Mouse (Mus musculus) kidney, postnatal 0 days (tissue): ENCODE results near the gene C1s2. TPM values are rescaled to one million over a fixed set of nuclear protein-coding genes. Genes with fewer than 3 reads are reported as not detected.
"Not testable (repeated sequence)": the region's sequence is repeated elsewhere in the genome, so short reads cannot be mapped to it uniquely, and the experiment has no call there.

ENCODE experiments used
- ATAC-seq: fragments of 200-750 bp; cut with Nextera tagmentation; replicated peaks from 2 replicates; pipeline ENCODE4 v1.8.0; 2017; ENCODE audit warnings: low read depth, moderate number of reproducible peaks, moderate TSS enrichment, moderate library complexity; ENCODE audit not compliant: low FRiP score
- DNase-seq: peaks from one replicate; pipeline ENCODE4 v3.0.0-alpha.2; 2016; ENCODE audit warnings: low spot score
- H3K27ac ChIP-seq: fragments of 300-500 bp; sonication (generic); 2 replicates; pipeline ENCODE4 v1.5.1; 2014; ENCODE audit warnings: mild to moderate bottlenecking
- H3K27me3 ChIP-seq: fragments of 300-500 bp; sonication (generic); 2 replicates; pipeline ENCODE4 v1.6.1; 2014; ENCODE audit warnings: low read length, mixed read lengths; ENCODE audit not compliant: insufficient read depth
- H3K36me3 ChIP-seq: fragments of 300-500 bp; sonication (generic); 2 replicates; pipeline ENCODE4 v1.6.1; 2014; ENCODE audit warnings: low read length, mixed read lengths; ENCODE audit not compliant: insufficient read depth
- H3K4me1 ChIP-seq: fragments of 300-500 bp; sonication (generic); replicated peaks from 2 replicates; pipeline ENCODE4 v1.6.1; 2014; ENCODE audit warnings: antibody characterized with exemption, low read length, mixed read lengths; ENCODE audit not compliant: insufficient read depth
- H3K4me2 ChIP-seq: fragments of 300-500 bp; sonication (generic); 2 replicates; pipeline ENCODE4 v1.6.1; 2014; ENCODE audit warnings: mild to moderate bottlenecking, low read length, moderate library complexity, mixed read lengths
- H3K4me3 ChIP-seq: fragments of 300-500 bp; sonication (generic); replicated peaks from 2 replicates; pipeline ENCODE4 v1.5.1; 2014; ENCODE audit warnings: low read depth, low read length
- H3K9ac ChIP-seq: fragments of 300-500 bp; sonication (generic); 2 replicates; pipeline ENCODE4 v1.6.1; 2014; ENCODE audit warnings: low read depth, low read length
- H3K9me3 ChIP-seq: fragments of 300-500 bp; sonication (generic); replicated peaks from 2 replicates; pipeline ENCODE4 v1.6.1; 2016; ENCODE audit warnings: low read length, inconsistent platforms, mixed read lengths
- CTCF ChIP-seq: IDR thresholded peaks from 2 replicates; pipeline ENCODE4 v1.5.1; 2016; ENCODE audit warnings: antibody characterized with exemption, low read depth, mild to moderate bottlenecking, moderate library complexity
- WGBS: fragments of 180-500 bp; shearing (Covaris S2); extraction: QIAGEN DNeasy Blood & Tissue Kit; methylation state at CpG from one replicate; pipeline ENCODE4 v1.1.7; 2014; 5-methylcytosine and 5-hydroxymethylcytosine counted together
- polyA plus RNA-seq: library from polyadenylated mRNA; unstranded; fragments of >200 nt; fragmentation: Nextera tagmentation; extraction: Ambion mirVana; gene quantifications from 2 replicates; pipeline ENCODE4 v1.2.1, GENCODE M21; 2015

The C1s2 gene
- polyA plus RNA-seq, 1 experiment from 2014 or later: 0.51 TPM

DNA sequence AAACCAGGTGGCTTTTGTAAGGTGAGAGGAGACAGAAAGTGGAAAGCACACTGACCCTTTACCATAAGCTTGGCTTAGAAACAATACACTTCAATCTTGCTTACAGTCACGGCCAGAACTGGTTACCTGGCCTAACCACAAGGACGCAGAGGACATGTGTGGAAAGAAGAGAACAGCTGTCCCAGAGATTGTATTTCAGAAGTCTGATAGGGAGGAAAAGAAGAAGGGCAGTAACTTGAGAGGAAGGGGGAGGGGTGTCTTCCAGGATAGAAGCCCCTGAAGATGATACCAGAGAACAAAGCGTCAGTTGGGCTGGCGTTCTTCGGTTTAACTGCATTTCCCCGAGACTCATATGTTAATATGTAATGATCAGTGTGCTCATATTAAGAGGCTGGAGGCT is 20.0 kb upstream of the C1s2 start:
- no peak overlapping the region for H3K4me2 ChIP-seq
- H3K9me3 ChIP-seq: no peaks in the 10 kb centered on the region
- H3K9ac ChIP-seq: no peak overlapping the region
- no peak for TF ChIP-seq CTCF
- DNase-seq: peak; percentile 66
- H3K4me1 ChIP-seq: no peaks in the 10 kb centered on the region
- H3K27ac ChIP-seq: no peak overlapping the region
- WGBS: 30% methylated on average over 6 of the region's 6 CpGs
- H3K4me3 ChIP-seq: no peak overlapping the region
- H3K27me3 ChIP-seq: no peaks in the 10 kb centered on the region
- 0 out of 2 replicates have a peak, but pooled peaks have one; percentile 25 for ATAC-seq
- H3K36me3 ChIP-seq: no peaks in the 10 kb centered on the region

DNA sequence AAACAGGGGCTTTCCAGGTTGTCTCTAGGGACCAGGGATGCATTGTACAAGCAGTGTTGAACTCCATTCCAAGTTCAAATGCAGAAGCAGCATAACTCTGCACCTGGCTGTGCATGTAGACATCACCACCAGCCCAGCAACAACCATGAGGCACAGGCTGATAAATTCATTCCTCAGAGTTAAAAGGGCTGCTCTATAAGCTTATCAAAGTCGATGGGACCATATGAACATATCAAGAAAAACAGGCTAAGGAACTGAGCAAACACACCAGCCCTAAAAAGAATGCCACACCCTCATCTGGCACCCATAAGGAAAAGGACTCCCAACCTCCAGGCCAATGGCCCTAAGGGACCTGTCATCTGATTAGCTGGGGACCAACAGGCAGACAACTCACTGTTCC is 10.5 kb upstream of the C1s2 start:
- no peak overlapping the region for H3K4me3 ChIP-seq
- no peak for ATAC-seq
- H3K4me2 ChIP-seq: no peak overlapping the region
- WGBS: 89% methylated on average over 1 of the region's 1 CpGs
- no peak for TF ChIP-seq CTCF
- no peaks in the 10 kb centered on the region for H3K36me3 ChIP-seq
- no peaks in the 10 kb centered on the region for H3K9me3 ChIP-seq
- no peak overlapping the region for H3K27ac ChIP-seq
- DNase-seq: no peak
- H3K9ac ChIP-seq: no peak overlapping the region
- no peaks in the 10 kb centered on the region for H3K27me3 ChIP-seq
- no peaks in the 10 kb centered on the region for H3K4me1 ChIP-seq

DNA sequence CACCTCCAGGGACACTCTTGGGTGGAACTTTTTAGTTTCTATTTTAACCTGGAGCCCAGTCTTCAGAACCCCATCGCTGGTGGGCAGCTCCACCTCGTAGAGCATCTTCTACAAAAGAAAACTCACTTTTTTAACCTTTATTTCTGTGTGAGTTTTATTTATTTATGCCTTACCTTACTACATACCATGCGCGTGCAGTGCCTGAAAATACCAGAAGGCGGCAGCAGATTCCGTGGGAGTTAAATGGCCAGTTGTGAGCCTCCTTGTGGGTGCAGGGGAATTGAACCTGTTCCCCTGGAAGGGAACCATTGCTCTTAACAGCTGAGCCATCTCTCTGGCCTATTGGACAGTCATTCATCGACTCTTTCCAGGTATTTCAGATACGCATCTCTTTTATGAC is 5.1 kb upstream of the C1s2 start:
- Histone ChIP-seq H3K4me2 (no peak overlapping the region), H3K27me3 (no peaks in the 10 kb centered on the region), H3K4me3 (no peak overlapping the region), H3K36me3 (no peaks in the 10 kb centered on the region), H3K27ac (no peak overlapping the region), H3K4me1 (no peaks in the 10 kb centered on the region), H3K9ac (no peak overlapping the region), H3K9me3 (no peaks in the 10 kb centered on the region)
- WGBS: 36% methylated on average over 8 of the region's 8 CpGs
- peak; percentile 74 for TF ChIP-seq CTCF
- DNase-seq: peak; percentile 52
- peak; percentile 33; the same call in 1 of the 2 replicates for ATAC-seq

DNA sequence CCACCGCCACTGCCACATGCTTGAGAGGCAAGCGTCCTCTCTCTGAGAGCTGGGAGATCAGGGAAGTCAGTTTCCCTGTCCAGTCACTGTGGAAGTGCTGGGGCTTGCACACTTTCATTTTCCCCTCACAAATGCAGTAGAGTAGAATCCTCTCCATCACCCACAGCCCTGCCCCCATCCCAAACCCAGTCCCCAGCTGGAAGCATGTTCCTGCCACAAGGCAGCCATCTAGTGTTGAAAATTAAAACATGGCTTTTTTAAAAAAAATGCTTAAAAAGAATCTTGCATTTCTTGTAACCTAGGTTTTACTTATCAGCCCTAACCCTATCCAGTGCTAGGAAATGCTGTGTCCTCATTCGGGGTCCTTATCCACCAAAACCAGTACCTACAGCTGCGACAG is 4.2 kb upstream of the C1s2 start:
- Histone ChIP-seq H3K9ac (no peak overlapping the region), H3K27me3 (no peaks in the 10 kb centered on the region), H3K4me1 (no peaks in the 10 kb centered on the region), H3K36me3 (no peaks in the 10 kb centered on the region), H3K9me3 (no peaks in the 10 kb centered on the region), H3K27ac (no peak overlapping the region), H3K4me3 (no peak overlapping the region), H3K4me2 (no peak overlapping the region)
- DNase-seq: peak; percentile 21
- no peak for ATAC-seq
- WGBS: 73% methylated on average over 4 of the region's 4 CpGs
- peak; percentile 42; the same call in 1 of the 2 replicates for TF ChIP-seq CTCF

DNA sequence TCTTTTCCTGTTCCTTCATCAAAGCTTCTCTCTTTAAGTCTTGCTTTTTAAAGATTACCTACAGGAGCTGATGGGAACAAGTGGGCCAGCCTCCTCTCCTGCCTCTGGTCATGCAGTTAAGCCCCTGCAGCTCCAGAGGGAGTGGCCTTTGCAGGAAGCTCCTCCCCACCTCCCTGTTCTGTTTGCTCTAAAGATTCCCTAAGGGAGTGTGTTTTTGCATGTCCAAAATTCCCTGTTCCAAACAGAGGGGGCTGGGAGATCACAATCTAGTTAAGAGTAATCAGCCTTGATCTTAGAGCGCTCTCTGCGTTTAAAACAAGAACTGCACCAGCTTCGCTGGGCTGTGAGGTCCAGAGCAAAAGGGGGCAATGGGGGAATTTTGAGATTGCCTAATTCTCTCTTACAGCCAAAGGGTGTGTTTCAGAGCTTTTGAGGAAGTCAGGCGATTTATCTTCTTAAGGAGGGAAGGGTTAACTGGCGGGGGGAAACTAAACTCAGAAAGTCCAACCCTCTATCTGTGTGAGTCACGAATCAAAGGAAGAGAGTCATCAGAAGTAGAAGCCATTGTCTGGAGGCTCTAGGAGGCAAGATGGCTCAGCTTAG is 1.1 kb upstream of the C1s2 start:
- H3K9me3 ChIP-seq, H3K9ac ChIP-seq, H3K4me2 ChIP-seq, H3K27me3 ChIP-seq, H3K36me3 ChIP-seq, H3K4me3 ChIP-seq, H3K4me1 ChIP-seq, H3K27ac ChIP-seq: not testable (repeated sequence)
- 33% methylated on average over 6 of the region's 6 CpGs for WGBS
- DNase-seq: peak; percentile 14
- TF ChIP-seq CTCF: peak; percentile 38; the same call in 1 of the 2 replicates
- peak; percentile 67 for ATAC-seq

DNA sequence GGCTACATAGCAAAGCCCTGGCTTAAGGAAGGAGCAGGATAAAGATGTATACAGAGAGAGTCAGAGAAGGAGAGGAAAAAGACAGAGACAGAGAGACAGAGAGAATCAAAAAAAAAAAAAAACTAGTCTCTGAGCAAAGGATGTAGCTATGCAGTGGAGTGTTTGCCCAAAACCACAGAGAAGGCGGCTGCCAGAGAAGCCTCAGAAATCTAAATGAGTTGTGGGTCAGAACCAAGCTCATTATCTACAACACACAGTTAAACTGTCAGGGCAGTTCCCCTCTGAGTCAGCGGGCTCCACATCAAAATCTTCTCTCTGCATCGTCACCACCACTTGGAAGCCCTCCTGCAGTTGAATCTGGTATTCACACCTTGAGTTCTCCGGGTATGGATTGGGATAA is 5.1 kb downstream of the C1s2 start:
- TF ChIP-seq CTCF: no peak
- H3K9me3 ChIP-seq: no peaks in the 10 kb centered on the region
- H3K4me1 ChIP-seq: no peaks in the 10 kb centered on the region
- H3K4me3 ChIP-seq: no peak overlapping the region
- WGBS: 75% methylated on average over 4 of the region's 4 CpGs
- H3K27me3 ChIP-seq: no peaks in the 10 kb centered on the region
- no peaks in the 10 kb centered on the region for H3K36me3 ChIP-seq
- DNase-seq (no peak), ATAC-seq (no peak)
- no peak overlapping the region for H3K4me2 ChIP-seq
- H3K9ac ChIP-seq: no peak overlapping the region
- no peak overlapping the region for H3K27ac ChIP-seq

DNA sequence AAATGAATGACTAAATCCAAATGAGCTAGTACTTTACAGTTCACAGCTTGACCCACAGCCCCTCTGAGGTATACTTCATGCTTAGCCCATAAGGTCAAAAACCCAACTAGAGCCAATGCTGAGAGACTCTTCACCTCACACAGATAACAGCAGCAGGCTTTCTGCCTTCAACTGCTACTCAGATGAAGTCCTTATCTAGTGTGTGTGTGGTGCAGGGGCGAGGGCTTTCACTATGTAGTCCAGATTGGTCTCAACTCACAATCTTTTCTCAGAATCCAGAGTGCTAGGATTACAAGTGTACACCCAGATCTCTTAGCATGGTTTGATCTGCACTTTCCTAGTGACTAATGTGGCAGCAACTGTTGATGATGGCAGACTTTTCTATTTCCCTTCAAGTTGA is 9.7 kb downstream of the C1s2 start:
- WGBS: 28% methylated on average over 1 of the region's 1 CpGs
- not testable (repeated sequence) for H3K4me2 ChIP-seq, H3K4me1 ChIP-seq, H3K4me3 ChIP-seq, H3K36me3 ChIP-seq, ATAC-seq, H3K27me3 ChIP-seq, H3K9ac ChIP-seq, DNase-seq, H3K27ac ChIP-seq, H3K9me3 ChIP-seq
